Mouse (Mus musculus) thymus, postnatal 0 days (tissue): ENCODE data around the gene Iqcj. TPM values are rescaled to one million over a fixed set of nuclear protein-coding genes. Genes with fewer than 3 reads are reported as not detected.

ENCODE experiments used
- DNase-seq: peaks from one replicate; pipeline ENCODE4 v3.0.0-alpha.2; 2015; ENCODE audit warnings: low spot score
- polyA plus RNA-seq: library from polyadenylated mRNA; unstranded; fragments of >200 nt; fragmentation: Nextera tagmentation; extraction: Ambion mirVana; gene quantifications from 2 replicates; pipeline ENCODE4 v1.2.1, GENCODE M21; 2015

Iqcj gene
- polyA plus RNA-seq = not detected in 2 replicates

- no peak for DNase-seq
These were observed at the start of gene Iqcj, which contains the start of gene Iqschfp for GRCm38 (mm10) chr3:67892026-67892705. Gene Iqcj (plus strand): TSS chr3:67892220. Gene Iqschfp (plus strand): TSS chr3:67892232.

- no peak for DNase-seq
These were observed 39.6 kb upstream of the Iqcj start for GRCm38 (mm10) chr3:67852397-67852796.

GRCm38 (mm10) chr3:67861524-67861923, 30.5 kb upstream of the Iqcj start:
- DNase-seq = no peak

- no peak for DNase-seq
These were observed 24.5 kb upstream of the Iqcj start for GRCm38 (mm10) chr3:67867420-67868065.

GRCm38 (mm10) chr3:67869424-67869823, 22.6 kb upstream of the Iqcj start:
- no peak for DNase-seq

- no peak for DNase-seq
These were observed 14.8 kb upstream of the Iqcj start for GRCm38 (mm10) chr3:67877253-67877652.

GRCm38 (mm10) chr3:67884335-67884734, 7.7 kb upstream of the Iqcj start:
- no peak for DNase-seq

- DNase-seq = no peak
These were observed 5.8 kb upstream of the Iqcj start for GRCm38 (mm10) chr3:67886176-67886575.

- DNase-seq = no peak
These were observed 4.8 kb upstream of the Iqcj start for GRCm38 (mm10) chr3:67887251-67887650.

- no peak for DNase-seq
These were observed 748 bp downstream of the Iqcj start for GRCm38 (mm10) chr3:67892768-67893167.

- DNase-seq = no peak
These were observed 10.5 kb downstream of the Iqcj start for GRCm38 (mm10) chr3:67902517-67902916.

GRCm38 (mm10) chr3:67908586-67908985, 16.6 kb downstream of the Iqcj start:
- DNase-seq = no peak

- peak; percentile 20 for DNase-seq
These were observed 26.1 kb downstream of the Iqcj start for GRCm38 (mm10) chr3:67918098-67918497.

- DNase-seq = peak; percentile 83
These were observed 26.7 kb downstream of the Iqcj start for GRCm38 (mm10) chr3:67918634-67919259.

GRCm38 (mm10) chr3:67923095-67923494, 31.1 kb downstream of the Iqcj start:
- no peak for DNase-seq

GRCm38 (mm10) chr3:67925453-67925852, 33.4 kb downstream of the Iqcj start:
- peak; percentile 69 for DNase-seq

- no peak for DNase-seq
These were observed 38.6 kb downstream of the Iqcj start for GRCm38 (mm10) chr3:67930424-67931133.

- no peak for DNase-seq
These were observed 39.2 kb downstream of the Iqcj start for GRCm38 (mm10) chr3:67931181-67931580.

- DNase-seq = peak; percentile 86
These were observed 39.9 kb downstream of the Iqcj start for GRCm38 (mm10) chr3:67931914-67932313.

GRCm38 (mm10) chr3:67935829-67936228, 43.8 kb downstream of the Iqcj start:
- no peak for DNase-seq

GRCm38 (mm10) chr3:67947000-67947399, 55.0 kb downstream of the Iqcj start:
- DNase-seq = no peak

- DNase-seq = no peak
These were observed 60.5 kb downstream of the Iqcj start for GRCm38 (mm10) chr3:67952517-67952940.
